Mouse (Mus musculus) lung, postnatal 0 days (tissue): ENCODE measurements around the gene Osbpl3. TPM values are rescaled to one million over a fixed set of nuclear protein-coding genes. Genes with fewer than 3 reads are reported as not detected.
A peak's percentile ranks its signal among the peaks of the same experiment; 100 is the strongest.

Experiments
- ATAC-seq: fragments of 200-750 bp; cut with Nextera tagmentation; 2 replicates; pipeline ENCODE4 v1.8.0; 2017; ENCODE audit warnings: moderate library complexity
- DNase-seq: peaks from one replicate; pipeline ENCODE4 v3.0.0-alpha.2; 2016; ENCODE audit warnings: low spot score
- H3K27ac ChIP-seq: fragments of 300-500 bp; sonication (generic); 2 replicates; pipeline ENCODE4 v1.5.1; 2014; ENCODE audit warnings: antibody characterized with exemption, mild to moderate bottlenecking, low read length, mixed read lengths
- H3K27me3 ChIP-seq: fragments of 300-500 bp; sonication (generic); replicated peaks from 2 replicates; pipeline ENCODE4 v1.6.1; 2014; ENCODE audit warnings: low read length, mixed read lengths; ENCODE audit not compliant: insufficient read depth
- H3K36me3 ChIP-seq: fragments of 300-500 bp; sonication (generic); 2 replicates; pipeline ENCODE4 v1.6.1; 2014; ENCODE audit warnings: low read length, mixed read lengths; ENCODE audit not compliant: insufficient read depth
- H3K4me1 ChIP-seq: fragments of 300-500 bp; sonication (generic); 2 replicates; pipeline ENCODE4 v1.6.1; 2014; ENCODE audit warnings: antibody characterized with exemption, low read depth, low read length, mixed read lengths; ENCODE audit not compliant: insufficient read depth
- H3K4me2 ChIP-seq: fragments of 300-500 bp; sonication (generic); replicated peaks from 2 replicates; pipeline ENCODE4 v1.6.1; 2014; ENCODE audit warnings: low read depth, mild to moderate bottlenecking, low read length, moderate library complexity, mixed read lengths
- H3K4me3 ChIP-seq: fragments of 300-500 bp; sonication (generic); 2 replicates; pipeline ENCODE4 v1.5.1; 2014; ENCODE audit warnings: low read depth, low read length
- H3K9ac ChIP-seq: fragments of 300-500 bp; sonication (generic); replicated peaks from 2 replicates; pipeline ENCODE4 v1.6.1; 2014; ENCODE audit warnings: low read depth, mild to moderate bottlenecking
- H3K9me3 ChIP-seq: fragments of 300-500 bp; sonication (generic); 2 replicates; pipeline ENCODE4 v1.6.1; 2016; ENCODE audit warnings: low read length, mixed read lengths
- CTCF ChIP-seq: IDR thresholded peaks from 2 replicates; pipeline ENCODE4 v1.5.1; 2016; ENCODE audit warnings: antibody characterized with exemption, mild to moderate bottlenecking
- EP300 ChIP-seq: IDR thresholded peaks from 2 replicates; pipeline ENCODE4 v1.6.1; 2016; ENCODE audit warnings: antibody characterized with exemption, mild to moderate bottlenecking, control low read depth
- WGBS: fragments of 180-500 bp; shearing (Covaris S2); extraction: QIAGEN DNeasy Blood & Tissue Kit; methylation state at CpG from one replicate; pipeline ENCODE4 v1.1.7; 2014; 5-methylcytosine and 5-hydroxymethylcytosine counted together
- polyA plus RNA-seq: library from polyadenylated mRNA; unstranded; fragments of >200 nt; fragmentation: Nextera tagmentation; extraction: Ambion mirVana; gene quantifications from 2 replicates; pipeline ENCODE4 v1.2.1, GENCODE M21; 2015

Osbpl3 gene
- polyA plus RNA-seq, 1 experiment from 2014 or later, result 4.7 TPM

DNA sequence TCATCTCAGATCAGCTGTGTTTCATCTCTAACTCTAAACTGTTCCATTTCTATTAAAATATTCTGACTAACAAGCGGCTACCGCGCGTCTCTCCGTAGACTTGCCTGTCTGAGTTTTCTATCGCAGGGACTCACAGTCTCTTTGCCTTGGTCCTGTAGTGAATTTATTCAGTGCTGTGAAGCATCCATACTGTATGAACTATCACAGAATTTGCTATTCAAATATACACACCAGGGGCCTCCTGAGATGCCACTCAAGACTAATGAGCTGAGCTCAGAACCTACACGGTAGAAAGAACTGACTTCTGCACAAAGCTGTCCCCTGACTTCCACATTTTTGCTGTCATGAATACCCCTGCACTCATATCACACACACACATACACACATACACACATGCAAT, 154.9 kb downstream of the Osbpl3 start:
- no peak for DNase-seq
- ATAC-seq, result no peak
- H3K4me3 ChIP-seq, result no peak overlapping the region
- no peaks in the 10 kb centered on the region for H3K9me3 ChIP-seq
- TF ChIP-seq CTCF (no peak), EP300 (no peak)
- 86% methylated on average over 7 of the region's 7 CpGs for WGBS
- H3K4me2 ChIP-seq, result no peak overlapping the region
- no peak overlapping the region for H3K9ac ChIP-seq
- H3K27ac ChIP-seq, result no peak overlapping the region
- no peaks in the 10 kb centered on the region for H3K36me3 ChIP-seq
- no peaks in the 10 kb centered on the region for H3K4me1 ChIP-seq
- no peaks in the 10 kb centered on the region for H3K27me3 ChIP-seq

DNA sequence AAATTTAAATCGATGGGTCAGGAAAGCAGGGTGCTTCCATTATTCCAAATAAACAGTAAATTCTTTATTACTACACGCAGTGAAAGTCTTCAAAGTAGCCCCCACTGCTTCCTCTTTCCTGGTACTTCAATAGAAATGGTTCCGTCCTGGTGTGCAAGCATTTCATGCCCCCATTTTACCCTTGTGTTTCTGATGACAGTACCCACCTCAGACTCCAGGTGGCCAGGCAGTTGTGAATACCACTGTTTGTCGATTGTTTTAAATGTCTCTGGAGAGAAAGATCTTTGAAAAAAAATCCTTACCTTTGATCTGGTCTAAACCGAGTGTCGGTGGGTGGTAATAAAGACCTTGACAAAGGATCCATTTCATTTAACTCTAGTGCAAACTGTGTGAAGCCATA, 155.4 kb downstream of the Osbpl3 start:
- DNase-seq (no peak), ATAC-seq (no peak)
- no peaks in the 10 kb centered on the region for H3K4me1 ChIP-seq
- H3K9me3 ChIP-seq, result no peaks in the 10 kb centered on the region
- no peaks in the 10 kb centered on the region for H3K36me3 ChIP-seq
- no peak overlapping the region for H3K27ac ChIP-seq
- no peak overlapping the region for H3K4me2 ChIP-seq
- 78% methylated on average over 6 of the region's 6 CpGs for WGBS
- no peak overlapping the region for H3K9ac ChIP-seq
- no peaks in the 10 kb centered on the region for H3K27me3 ChIP-seq
- H3K4me3 ChIP-seq, result no peak overlapping the region
- TF ChIP-seq CTCF (no peak), EP300 (no peak)

GRCm38 (mm10) chr6:50299071-50299470, 156.9 kb downstream of the Osbpl3 start:
- no peak overlapping the region for H3K27ac ChIP-seq
- H3K4me3 ChIP-seq, result no peak overlapping the region
- no peak for DNase-seq
- H3K9ac ChIP-seq, result no peak overlapping the region
- H3K4me2 ChIP-seq, result no peak overlapping the region
- no peaks in the 10 kb centered on the region for H3K27me3 ChIP-seq
- no peaks in the 10 kb centered on the region for H3K36me3 ChIP-seq
- TF ChIP-seq CTCF (no peak; the same call in 1 of the 2 replicates), EP300 (no peak)
- WGBS, result 61% methylated on average over 7 of the region's 7 CpGs
- H3K4me1 ChIP-seq, result no peaks in the 10 kb centered on the region
- no peak for ATAC-seq
- no peaks in the 10 kb centered on the region for H3K9me3 ChIP-seq

- no peak overlapping the region for H3K4me2 ChIP-seq
- H3K36me3 ChIP-seq, result no peaks in the 10 kb centered on the region
- WGBS, result 83% methylated on average over 9 of the region's 9 CpGs
- ATAC-seq (no peak), DNase-seq (no peak)
- no peak overlapping the region for H3K9ac ChIP-seq
- H3K9me3 ChIP-seq, result no peaks in the 10 kb centered on the region
- no peak for TF ChIP-seq CTCF
- no peak for TF ChIP-seq EP300
- H3K27me3 ChIP-seq, result no peaks in the 10 kb centered on the region
- no peak overlapping the region for H3K4me3 ChIP-seq
- H3K27ac ChIP-seq, result no peak overlapping the region
- H3K4me1 ChIP-seq, result no peaks in the 10 kb centered on the region
Measured at GRCm38 (mm10) chr6:50297671-50298070, 158.3 kb downstream of the Osbpl3 start.

GRCm38 (mm10) chr6:50295136-50295535, 160.9 kb downstream of the Osbpl3 start:
- ATAC-seq (no peak), DNase-seq (no peak)
- no peak overlapping the region for H3K4me3 ChIP-seq
- no peak overlapping the region for H3K4me2 ChIP-seq
- H3K4me1 ChIP-seq, result no peaks in the 10 kb centered on the region
- no peaks in the 10 kb centered on the region for H3K9me3 ChIP-seq
- TF ChIP-seq CTCF (no peak), EP300 (no peak)
- H3K27me3 ChIP-seq, result no peaks in the 10 kb centered on the region
- no peak overlapping the region for H3K9ac ChIP-seq
- H3K27ac ChIP-seq, result no peak overlapping the region
- H3K36me3 ChIP-seq, result no peaks in the 10 kb centered on the region
- WGBS, result 81% methylated on average over 10 of the region's 10 CpGs

- no peak overlapping the region for H3K4me3 ChIP-seq
- no peak overlapping the region for H3K4me2 ChIP-seq
- H3K27ac ChIP-seq, result no peak overlapping the region
- no peaks in the 10 kb centered on the region for H3K27me3 ChIP-seq
- TF ChIP-seq CTCF (peak; percentile 99), EP300 (no peak)
- H3K9ac ChIP-seq, result no peak overlapping the region
- H3K36me3 ChIP-seq, result no peaks in the 10 kb centered on the region
- WGBS, result 43% methylated on average over 1 of the region's 1 CpGs
- DNase-seq, result peak; percentile 85
- H3K4me1 ChIP-seq, result no peaks in the 10 kb centered on the region
- peak; percentile 57 for ATAC-seq
- H3K9me3 ChIP-seq, result no peaks in the 10 kb centered on the region
Measured at GRCm38 (mm10) chr6:50294128-50294527, 161.9 kb downstream of the Osbpl3 start.

DNA sequence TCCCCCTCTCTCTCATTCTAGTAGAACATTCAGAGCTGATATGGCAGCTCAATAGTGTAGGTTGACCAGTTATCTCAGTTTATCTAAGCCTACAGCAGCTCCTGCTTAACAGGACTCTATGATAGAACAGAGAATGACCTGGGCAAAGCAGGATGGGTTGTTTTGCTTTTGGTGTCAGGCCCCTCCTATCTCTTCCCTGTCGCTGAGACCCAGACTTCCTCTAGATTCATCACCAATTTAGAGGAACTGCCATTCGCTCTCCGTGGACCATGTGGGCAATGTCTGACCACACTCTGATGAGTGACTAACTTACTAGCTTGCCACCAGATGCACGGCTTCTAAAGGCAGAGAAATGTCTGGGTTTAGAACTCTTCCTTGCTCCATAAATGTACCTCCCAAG, 164.4 kb downstream of the Osbpl3 start:
- no peak overlapping the region for H3K9ac ChIP-seq
- 63% methylated on average over 4 of the region's 4 CpGs for WGBS
- no peak overlapping the region for H3K27ac ChIP-seq

More for the DNA sequence above, 164.4 kb downstream of the Osbpl3 start:
- no peaks in the 10 kb centered on the region for H3K9me3 ChIP-seq
- H3K36me3 ChIP-seq, result no peaks in the 10 kb centered on the region
- H3K4me3 ChIP-seq, result no peak overlapping the region
- H3K4me1 ChIP-seq, result no peaks in the 10 kb centered on the region
- no peak overlapping the region for H3K4me2 ChIP-seq
- ATAC-seq (no peak), DNase-seq (no peak)
- H3K27me3 ChIP-seq, result no peaks in the 10 kb centered on the region
- TF ChIP-seq CTCF (no peak), EP300 (no peak)
